22 mouse cellular contexts compared by ENCODE assay signal in genomic region chr1:192103176-192103575, GRCm38 (mm10). TPM values are rescaled to one million over a fixed set of nuclear protein-coding genes. Genes with fewer than 3 reads are reported as not detected.
DNase-seq lines count a peak whose midpoint lies in the region; ATAC-seq and TF ChIP-seq lines count a peak whose summit lies in the region.
"Had no signal": no experiment of that assay in that cellular context is flagged by ENCODE, and none has a peak within 500 bp of the region (broad histone marks: within the 10 kb centered on the region; RNA-seq: fewer than 3 reads in every experiment).

No protein-coding gene starts in this region.

- H3K4me2 ChIP-seq in heart, embryonic 13.5 days, result no peak overlapping the region
- H3K4me2 ChIP-seq: intestine, embryonic 15.5 days; limb, embryonic 12.5 days; midbrain, embryonic 11.5 days had no signal

- H3K27me3 ChIP-seq in heart, embryonic 13.5 days (replicated peaks), result no peaks in the 10 kb centered on the region
- H3K27me3 ChIP-seq in liver, adult 2 months (ENCODE audit: control insufficient read depth, insufficient read depth, low read length), result no peaks in the 10 kb centered on the region
- H3K27me3 ChIP-seq: intestine, embryonic 15.5 days; limb, embryonic 12.5 days had no signal

- peak overlapping the region; percentile 41 for H3K27ac ChIP-seq in heart, embryonic 13.5 days (replicated peaks)
- H3K27ac ChIP-seq in liver, adult 2 months (replicated peaks; ENCODE audit: insufficient read depth, low read depth, low read length), result no peak overlapping the region
- H3K27ac ChIP-seq: hindbrain, embryonic 10.5 days; intestine, embryonic 15.5 days; limb, embryonic 12.5 days had no signal

- no peaks in the 10 kb centered on the region for H3K9me3 ChIP-seq in heart, embryonic 13.5 days
- H3K9me3 ChIP-seq: hindbrain, embryonic 10.5 days; intestine, embryonic 15.5 days; limb, embryonic 12.5 days had no signal

- H3K4me1 ChIP-seq in heart, embryonic 13.5 days, result peaks cover 45% of the 10 kb centered on the region
- H3K4me1 ChIP-seq in liver, adult 2 months (ENCODE audit: control insufficient read depth, insufficient read depth, low read length), result peaks cover 10% of the 10 kb centered on the region
- H3K4me1 ChIP-seq: hindbrain, embryonic 10.5 days; limb, embryonic 12.5 days had no signal

- no peak for ATAC-seq in heart, embryonic 13.5 days (ENCODE audit: extremely low read depth, insufficient number of reproducible peaks, low FRiP score, low TSS enrichment)
- ATAC-seq in erythroblast, adult 5-6 weeks (replicated peaks; ENCODE audit: low FRiP score, poor library complexity, severe bottlenecking), result no peak
- ATAC-seq: forebrain, postnatal 0 days; hindbrain, embryonic 16.5 days; intestine, embryonic 15.5 days had no signal

- WGBS in heart, embryonic 13.5 days, result 60% methylated on average over 6 of the region's 6 CpGs
- 31% methylated on average over 6 of the region's 6 CpGs for WGBS in liver, adult 2 months

- no peak overlapping the region for H3K4me3 ChIP-seq in heart, embryonic 13.5 days
- H3K4me3 ChIP-seq in liver, adult 2 months (ENCODE audit: insufficient read depth, low read depth, low read length), result no peak overlapping the region
- H3K4me3 ChIP-seq: hindbrain, embryonic 10.5 days; intestine, embryonic 15.5 days; limb, embryonic 12.5 days had no signal

- peaks cover 66% of the 10 kb centered on the region for H3K36me3 ChIP-seq in heart, embryonic 13.5 days
- peaks cover 19% of the 10 kb centered on the region for H3K36me3 ChIP-seq in liver, adult 2 months (ENCODE audit: control insufficient read depth, insufficient read depth, low read length)

- no peak for TF ChIP-seq CTCF in liver, adult 2 months (IDR thresholded peaks at IDR 0.05; ENCODE audit: low read depth, low read length)

- TF ChIP-seq POLR2A in liver, adult 2 months (IDR thresholded peaks at IDR 0.05; ENCODE audit: extremely low read depth, insufficient read depth, low read length), result no peak

- no peaks in the 10 kb centered on the region for H3K79me2 ChIP-seq in liver, adult 2 months (ENCODE audit: control insufficient read depth, insufficient read depth, low read length)

- H3K9ac ChIP-seq in heart, embryonic 13.5 days, result no peak overlapping the region
- no peak overlapping the region for H3K9ac ChIP-seq in liver, adult 2 months (ENCODE audit: low read depth, low read length)
- H3K9ac ChIP-seq: forebrain, postnatal 0 days; intestine, embryonic 15.5 days; limb, embryonic 12.5 days had no signal

- DNase-seq in heart, adult 18-20 months, result no peak
- peak; percentile 46 for DNase-seq in liver, adult 2 months (ENCODE audit: extremely low read depth, low read depth, low spot score)
- DNase-seq in liver, result no peak
- peak; percentile 57 for DNase-seq in kidney, postnatal 14 days
- DNase-seq in yolk sac, embryonic 10.5 days (ENCODE audit: low spot score), result peak; percentile 23
- no peak for DNase-seq in lung, adult 18-20 months
- DNase-seq: adrenal gland, adult 2 months; cerebellum, adult 11-12 months; cerebellum, postnatal 14 days; forebrain, postnatal 0 days; gastrocnemius, postnatal 25 days; lung, adult 2 months; lung, postnatal 14 days; thymus, adult 18-20 months; thymus, postnatal 36 days had no signal

RNA-seq across cellular contexts. Expression of gene Traf5, which starts 10.8 kb away (rescaled TPM):
- 11.3 and 12.8 TPM in 2 replicates for polyA plus RNA-seq in heart, embryonic 13.5 days (2015; fragmentation: Nextera tagmentation; extraction: Ambion mirVana)
- 1 to 10 TPM; 5.7 to 6.9 TPM for total RNA-seq in heart, adult 18-20 months (2021)
- total RNA-seq in liver, adult 2 months (2014; rRNA removed), result 7.3 and 7.5 TPM in 2 replicates
- polyA plus RNA-seq in liver, adult 2 months (2012; rRNA removed), result 3.3 and 3.5 TPM in 2 replicates
- 8.2 TPM in 1 of 2 replicates, not detected in the other for total RNA-seq in erythroblast, adult 5-6 weeks (2015; ENCODE audit: low replicate concordance)
- total RNA-seq in erythroblast, adult 5-6 weeks (2017; ENCODE audit: low replicate concordance), result 1.5 and 2.6 TPM in 2 replicates

RNA-seq across cellular contexts. Expression of gene Rcor3, which starts 34.7 kb away (rescaled TPM):
- 27.7 and 30.4 TPM in 2 replicates for polyA plus RNA-seq in heart, embryonic 13.5 days (2015; fragmentation: Nextera tagmentation; extraction: Ambion mirVana)
- 10 to 100 TPM; 26.6 to 30.5 TPM for total RNA-seq in heart, adult 18-20 months (2021)
- total RNA-seq in liver, adult 2 months (2014; rRNA removed), result 10.9 and 11.5 TPM in 2 replicates
- polyA plus RNA-seq in liver, adult 2 months (2012; rRNA removed), result 10.5 and 13.7 TPM in 2 replicates
- 7.5 and 12.5 TPM in 2 replicates for total RNA-seq in erythroblast, adult 5-6 weeks (2015; ENCODE audit: low replicate concordance)
- total RNA-seq in erythroblast, adult 5-6 weeks (2017; ENCODE audit: low replicate concordance), result 10.8 and 41.0 TPM in 2 replicates

Comparison
In these comparisons a context has a peak if more than half of its experiments do, and no peak if none do; other contexts are left out.
1. DNase-seq: peak in liver, adult 2 months (single experiment), kidney, postnatal 14 days (single experiment) and yolk sac, embryonic 10.5 days (single experiment); none in heart, adult 18-20 months (0 of 2), liver (single experiment) and lung, adult 18-20 months (0 of 2).